Mouse (Mus musculus): ENCODE measurements at regions not wholly inside any gene's neighbourhood (a gene's known extent, or its start where the extent isn't known, plus 50 kb on each side); places are given as distances from the start of the nearest gene placed in this dataset.

GRCm38 (mm10) chr11:94882687-94883383 is 53.2 kb upstream of the Col1a1 start:
- DNase-seq: no peak

GRCm38 (mm10) chr11:94881982-94882686 is 53.9 kb upstream of the Col1a1 start:
- DNase-seq: no peak

DNA sequence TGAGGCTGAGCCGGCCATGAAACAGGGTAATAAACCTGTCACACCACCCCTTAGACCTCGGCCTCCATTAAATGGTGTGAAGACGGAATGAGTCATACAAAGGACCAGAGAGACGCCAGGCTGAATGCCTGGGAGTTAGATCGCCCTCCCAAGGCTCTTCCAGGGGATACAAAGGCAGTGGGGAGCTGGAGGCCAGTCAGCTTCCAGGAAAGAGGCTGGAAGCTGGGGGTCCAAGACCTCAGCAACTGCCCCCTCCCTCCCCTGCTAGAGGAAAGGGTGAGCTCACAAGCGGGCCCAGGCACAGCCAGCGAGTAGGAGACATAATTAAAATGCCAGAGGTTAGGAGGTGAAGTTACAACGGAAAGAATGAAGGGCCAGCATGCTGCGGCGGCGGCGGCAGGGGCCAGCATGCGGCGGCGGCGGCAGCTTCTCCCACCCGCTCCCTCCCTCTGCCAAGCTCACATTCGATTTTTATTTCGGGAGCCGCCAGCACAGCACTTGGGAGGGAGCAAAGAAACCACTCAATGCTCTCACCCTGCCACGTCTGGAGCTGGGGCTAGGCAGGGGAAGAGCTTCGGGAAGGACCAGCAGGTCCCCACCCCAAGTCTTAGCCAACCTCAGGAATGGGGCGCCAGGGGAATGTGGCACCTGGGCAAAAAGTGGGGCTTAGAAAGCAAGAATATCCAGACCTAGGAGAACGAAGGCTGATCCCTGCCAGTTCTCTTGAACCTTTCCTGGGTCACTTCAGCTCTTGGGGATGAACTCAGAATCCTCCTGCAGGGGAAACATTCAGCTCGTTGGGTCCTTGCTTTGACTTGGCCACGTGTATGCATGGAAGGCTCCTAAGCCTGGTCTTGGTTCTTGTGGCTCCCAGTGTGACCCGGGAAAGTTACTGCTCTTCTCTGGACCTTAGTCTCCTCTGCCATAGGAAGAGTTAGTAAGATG is 54.9 kb upstream of the Col1a1 start:
- no peak for DNase-seq

DNA sequence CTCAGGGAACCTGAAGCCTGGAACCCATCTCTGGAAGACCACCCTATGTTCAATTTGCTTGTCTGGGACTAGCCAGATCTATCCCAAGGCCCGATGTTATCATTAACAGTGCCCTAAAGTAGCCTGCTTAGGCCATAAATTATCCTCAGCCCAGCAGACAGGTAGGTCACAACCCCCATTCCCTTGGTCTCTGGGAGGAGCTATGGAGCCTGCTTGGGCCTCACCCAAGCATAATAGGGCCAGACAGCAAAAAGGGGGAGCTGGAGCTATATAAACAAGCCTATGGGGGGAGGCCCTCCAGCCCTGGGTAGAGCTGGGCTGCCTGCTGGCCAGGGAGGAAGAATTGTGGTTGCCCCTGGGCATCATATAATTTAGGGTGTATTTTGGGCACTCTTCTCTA is 59.3 kb upstream of the Col1a1 start:
- no peak for DNase-seq

GRCm38 (mm10) chr11:94875026-94875425 is 61.0 kb upstream of the Col1a1 start:
- DNase-seq: no peak

GRCm38 (mm10) chr11:94874155-94874561 is 61.9 kb upstream of the Col1a1 start:
- DNase-seq: no peak

- no peak for DNase-seq
These were observed 62.3 kb upstream of the Col1a1 start for GRCm38 (mm10) chr11:94873693-94874092.

GRCm38 (mm10) chr11:94872921-94873320 is 63.1 kb upstream of the Col1a1 start:
- DNase-seq: no peak

- peak; percentile 57 for DNase-seq
These were observed 65.7 kb upstream of the Col1a1 start for GRCm38 (mm10) chr11:94870341-94870740.

DNA sequence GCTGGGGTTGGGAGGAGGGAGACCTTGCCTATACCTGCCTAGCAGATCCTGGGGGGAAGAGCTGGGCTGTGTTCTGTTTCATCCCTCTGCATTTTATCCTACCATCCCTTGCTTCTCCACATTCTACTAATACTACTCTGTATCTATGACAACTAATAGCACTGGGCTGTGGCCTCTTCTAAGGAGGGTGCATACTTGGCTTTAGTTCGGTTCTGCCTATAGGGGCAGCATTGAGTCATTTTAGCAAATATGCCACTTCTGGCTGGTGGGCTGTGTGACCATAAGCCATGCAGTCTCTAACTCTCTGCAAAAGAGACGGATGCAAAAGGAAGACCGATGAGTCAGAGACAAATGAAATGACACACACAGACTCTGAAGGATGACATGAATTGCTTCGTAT is 66.2 kb upstream of the Col1a1 start:
- peak; percentile 28 for DNase-seq

- DNase-seq: peak; percentile 82
These were observed 69.7 kb upstream of the Col1a1 start for GRCm38 (mm10) chr11:94866176-94866967.

DNA sequence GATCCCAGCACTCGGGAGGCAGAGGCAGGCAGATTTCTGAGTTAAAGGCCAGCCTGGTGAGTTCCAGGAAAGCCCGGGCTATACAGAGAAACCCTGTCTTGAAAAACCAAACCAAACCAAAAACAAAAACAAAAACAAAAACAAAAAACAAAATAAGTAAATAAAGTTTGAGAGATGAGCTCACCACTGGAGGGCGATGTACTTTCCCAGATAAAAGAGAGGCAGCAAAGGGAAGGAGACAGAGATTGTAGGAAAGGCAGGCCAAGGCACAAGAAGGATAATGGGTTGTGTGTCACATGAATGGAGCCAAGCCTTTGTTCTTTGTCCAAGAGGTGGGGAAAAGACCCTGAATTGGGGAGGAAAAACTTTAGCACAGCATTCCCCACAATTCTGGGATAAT is 67.6 kb upstream of the Tmem92 start:
- DNase-seq: no peak

DNA sequence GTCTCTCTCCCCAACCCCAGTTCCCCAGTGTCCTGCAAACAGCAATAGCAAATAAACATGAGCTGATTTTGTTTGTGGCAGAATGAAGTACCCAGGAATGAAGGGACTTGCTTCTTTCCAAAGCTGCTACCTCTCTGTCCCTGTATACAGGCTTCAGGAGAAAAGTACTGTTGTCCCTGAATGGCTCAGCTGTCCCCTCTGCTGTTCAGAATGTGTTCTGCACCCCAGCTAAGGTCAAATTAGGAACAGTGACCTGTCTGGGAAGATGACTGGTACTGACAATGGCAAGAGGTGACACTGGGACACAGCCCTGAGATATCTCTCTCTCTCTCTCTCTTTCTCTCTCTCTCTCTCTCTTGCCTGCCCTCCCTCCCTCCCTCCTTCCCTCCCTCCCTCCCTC is 56.6 kb upstream of the Tmem92 start:
- no peak for DNase-seq

DNA sequence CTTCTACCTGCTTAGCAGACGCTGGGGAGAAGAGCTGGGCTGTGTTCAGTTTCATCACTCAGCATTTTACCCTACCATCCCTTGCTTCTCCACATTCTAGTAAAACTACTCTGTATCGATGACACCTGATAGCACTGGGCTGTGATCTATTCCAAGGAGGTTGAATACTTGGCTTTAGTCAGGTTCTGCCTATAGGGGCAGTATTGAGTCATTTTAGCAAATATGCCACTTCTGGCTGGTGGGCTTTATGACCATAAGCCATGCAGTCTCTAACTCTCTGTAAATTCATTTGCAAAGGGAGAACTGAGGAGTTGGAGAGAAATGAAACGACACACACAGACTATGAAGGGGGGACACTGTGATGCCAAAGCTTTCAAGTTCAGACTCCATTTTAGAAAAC is 55.6 kb upstream of the Tmem92 start:
- DNase-seq: no peak

- no peak for DNase-seq
These were observed 53.8 kb upstream of the Tmem92 start for GRCm38 (mm10) chr11:94836347-94836746.

DNA sequence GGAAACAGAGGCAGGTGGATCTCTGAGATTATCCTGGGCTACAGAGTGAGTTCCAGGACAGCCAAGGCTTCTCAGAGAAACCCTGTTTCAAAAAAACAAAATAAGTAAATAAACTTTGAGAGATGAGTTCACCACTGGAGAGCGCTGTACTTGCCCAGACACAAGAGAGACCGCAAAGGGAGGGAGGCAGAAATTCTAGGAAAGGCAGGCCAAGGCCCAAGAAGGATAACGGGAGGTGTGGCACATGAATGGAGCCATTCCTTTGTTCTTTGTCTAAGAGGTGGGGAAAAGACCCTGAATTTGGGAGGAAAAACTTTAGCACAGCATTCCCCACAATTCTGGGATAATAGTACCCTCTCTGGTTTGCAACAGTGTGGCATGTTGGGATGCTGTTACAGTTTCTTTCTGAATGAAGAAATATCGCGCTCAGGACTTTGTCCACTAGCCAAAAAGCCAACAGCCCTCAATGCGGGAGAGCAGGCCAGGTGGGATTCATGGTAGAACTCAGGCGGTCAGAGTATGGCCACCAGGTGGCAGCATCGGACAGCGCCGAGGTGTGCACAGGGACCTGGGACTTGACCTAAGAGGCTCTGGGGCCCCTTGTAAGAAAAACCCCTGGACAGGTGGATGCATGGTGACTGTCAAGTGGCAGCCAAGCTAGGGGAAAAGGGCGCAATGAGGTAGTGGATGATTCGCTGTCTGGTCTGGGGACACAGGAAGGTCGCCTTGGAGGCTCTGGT is 49.9 kb upstream of the Tmem92 start:
- DNase-seq: peak; percentile 27

Measured in cerebellum, adult 9-10 months (tissue).